Mouse (Mus musculus): ENCODE results near the gene Myl6. TPM values are rescaled to one million over a fixed set of nuclear protein-coding genes. Genes with fewer than 3 reads are reported as not detected.
"Not testable (repeated sequence)": the region's sequence is repeated elsewhere in the genome, so short reads cannot be mapped to it uniquely, and the experiment has no call there.

Myl6 gene
- polyA plus RNA-seq, 1 experiment: 3,169 TPM

GRCm38 (mm10) chr10:128509831-128510230, 15.9 kb upstream of the Myl6 start:
- Histone ChIP-seq H3K27me3 (ENCODE audit: control insufficient read depth, insufficient read depth, insufficient read length) (no peaks in the 10 kb centered on the region), H3ac (ENCODE audit: control insufficient read depth, insufficient read length, low read depth) (no peak overlapping the region), H3K36me3 (ENCODE audit: control insufficient read depth, insufficient read depth) (peaks cover 52% of the 10 kb centered on the region), H3K79me3 (ENCODE audit: low read depth) (no peaks in the 10 kb centered on the region), H3K79me2 (ENCODE audit: control insufficient read depth, insufficient read depth) (no peaks in the 10 kb centered on the region), H3K4me3 (ENCODE audit: insufficient read depth, poor library complexity, severe bottlenecking) (no peak overlapping the region)
- no peak for TF ChIP-seq MAX (IDR thresholded peaks at IDR 0.05)
- TF ChIP-seq CTCF (IDR thresholded peaks at IDR 0.05; ENCODE audit: control insufficient read depth, insufficient read depth, insufficient read length): no peak
- TF ChIP-seq MYOD1 (IDR thresholded peaks at IDR 0.05; ENCODE audit: control insufficient read depth, insufficient read length, low read depth): no peak
- TF ChIP-seq MYOG (IDR thresholded peaks at IDR 0.05; ENCODE audit: control insufficient read depth, extremely low read depth, insufficient read length): no peak
- no peak for TF ChIP-seq FOSL1 (IDR thresholded peaks at IDR 0.05; ENCODE audit: insufficient read depth, low read length, poor library complexity, severe bottlenecking)
- TF ChIP-seq USF1 (IDR thresholded peaks at IDR 0.05; ENCODE audit: low read depth): no peak
- TF ChIP-seq CEBPB (IDR thresholded peaks at IDR 0.05; ENCODE audit: low read depth): no peak

GRCm38 (mm10) chr10:128509203-128509602, 15.3 kb upstream of the Myl6 start:
- peaks cover 46% of the 10 kb centered on the region for H3K36me3 ChIP-seq (ENCODE audit: control insufficient read depth, insufficient read depth)
- H3K27me3 ChIP-seq (ENCODE audit: control insufficient read depth, insufficient read depth, insufficient read length): no peaks in the 10 kb centered on the region
- H3K4me3 ChIP-seq (ENCODE audit: insufficient read depth, poor library complexity, severe bottlenecking): no peak overlapping the region
- H3K79me2 ChIP-seq (ENCODE audit: control insufficient read depth, insufficient read depth): no peaks in the 10 kb centered on the region
- no peak for TF ChIP-seq MAX (IDR thresholded peaks at IDR 0.05)
- TF ChIP-seq MYOD1 (IDR thresholded peaks at IDR 0.05; ENCODE audit: control insufficient read depth, insufficient read length, low read depth): no peak
- TF ChIP-seq CEBPB (IDR thresholded peaks at IDR 0.05; ENCODE audit: low read depth): no peak
- TF ChIP-seq FOSL1 (IDR thresholded peaks at IDR 0.05; ENCODE audit: insufficient read depth, low read length, poor library complexity, severe bottlenecking): no peak
- no peak for TF ChIP-seq MYOG (IDR thresholded peaks at IDR 0.05; ENCODE audit: control insufficient read depth, extremely low read depth, insufficient read length)
- TF ChIP-seq USF1 (IDR thresholded peaks at IDR 0.05; ENCODE audit: low read depth): no peak
- TF ChIP-seq CTCF (IDR thresholded peaks at IDR 0.05; ENCODE audit: control insufficient read depth, insufficient read depth, insufficient read length): no peak
- H3K79me3 ChIP-seq (ENCODE audit: low read depth): no peaks in the 10 kb centered on the region
- no peak overlapping the region for H3ac ChIP-seq (ENCODE audit: control insufficient read depth, insufficient read length, low read depth)

- TF ChIP-seq CTCF (IDR thresholded peaks at IDR 0.05; ENCODE audit: control insufficient read depth, insufficient read depth, insufficient read length) (no peak), MAX (IDR thresholded peaks at IDR 0.05) (no peak), FOSL1 (IDR thresholded peaks at IDR 0.05; ENCODE audit: insufficient read depth, low read length, poor library complexity, severe bottlenecking) (no peak), MYOD1 (IDR thresholded peaks at IDR 0.05; ENCODE audit: control insufficient read depth, insufficient read length, low read depth) (no peak), CEBPB (IDR thresholded peaks at IDR 0.05; ENCODE audit: low read depth) (no peak)
- Histone ChIP-seq H3K36me3 (ENCODE audit: control insufficient read depth, insufficient read depth) (peaks cover 36% of the 10 kb centered on the region), H3K4me3 (ENCODE audit: insufficient read depth, poor library complexity, severe bottlenecking) (no peak overlapping the region), H3K27me3 (ENCODE audit: control insufficient read depth, insufficient read depth, insufficient read length) (no peaks in the 10 kb centered on the region), H3K79me2 (ENCODE audit: control insufficient read depth, insufficient read depth) (no peaks in the 10 kb centered on the region), H3K79me3 (ENCODE audit: low read depth) (no peaks in the 10 kb centered on the region), H3ac (ENCODE audit: control insufficient read depth, insufficient read length, low read depth) (no peak overlapping the region)
These were observed 14.3 kb upstream of the Myl6 start for GRCm38 (mm10) chr10:128508260-128508659.

- H3K79me3 ChIP-seq (ENCODE audit: low read depth): no peaks in the 10 kb centered on the region
- no peak overlapping the region for H3K4me3 ChIP-seq (ENCODE audit: insufficient read depth, poor library complexity, severe bottlenecking)
- no peak for TF ChIP-seq MYOG (IDR thresholded peaks at IDR 0.05; ENCODE audit: control insufficient read depth, extremely low read depth, insufficient read length)
- TF ChIP-seq MYOD1 (IDR thresholded peaks at IDR 0.05; ENCODE audit: control insufficient read depth, insufficient read length, low read depth): no peak
- no peak for TF ChIP-seq CTCF (IDR thresholded peaks at IDR 0.05; ENCODE audit: control insufficient read depth, insufficient read depth, insufficient read length)
- TF ChIP-seq CEBPB (IDR thresholded peaks at IDR 0.05; ENCODE audit: low read depth): no peak
- no peak for TF ChIP-seq FOSL1 (IDR thresholded peaks at IDR 0.05; ENCODE audit: insufficient read depth, low read length, poor library complexity, severe bottlenecking)
- no peak for TF ChIP-seq USF1 (IDR thresholded peaks at IDR 0.05; ENCODE audit: low read depth)
- no peak for TF ChIP-seq MAX (IDR thresholded peaks at IDR 0.05)
- no peaks in the 10 kb centered on the region for H3K79me2 ChIP-seq (ENCODE audit: control insufficient read depth, insufficient read depth)
- H3ac ChIP-seq (ENCODE audit: control insufficient read depth, insufficient read length, low read depth): no peak overlapping the region
- peaks cover 15% of the 10 kb centered on the region for H3K36me3 ChIP-seq (ENCODE audit: control insufficient read depth, insufficient read depth)
- no peaks in the 10 kb centered on the region for H3K27me3 ChIP-seq (ENCODE audit: control insufficient read depth, insufficient read depth, insufficient read length)
These were observed 12.0 kb upstream of the Myl6 start for GRCm38 (mm10) chr10:128505974-128506373.

- H3K27me3 ChIP-seq (ENCODE audit: control insufficient read depth, insufficient read depth, insufficient read length); H3K79me3 ChIP-seq (ENCODE audit: low read depth); H3K36me3 ChIP-seq (ENCODE audit: control insufficient read depth, insufficient read depth); H3K79me2 ChIP-seq (ENCODE audit: control insufficient read depth, insufficient read depth); H3ac ChIP-seq (ENCODE audit: control insufficient read depth, insufficient read length, low read depth); H3K4me3 ChIP-seq (ENCODE audit: insufficient read depth, poor library complexity, severe bottlenecking): not testable (repeated sequence)
These were observed 11.4 kb upstream of the Myl6 start for GRCm38 (mm10) chr10:128505371-128505667.

- Histone ChIP-seq H3K27me3 (ENCODE audit: control insufficient read depth, insufficient read depth, insufficient read length) (no peaks in the 10 kb centered on the region), H3K79me2 (ENCODE audit: control insufficient read depth, insufficient read depth) (no peaks in the 10 kb centered on the region), H3ac (ENCODE audit: control insufficient read depth, insufficient read length, low read depth) (no peak overlapping the region), H3K79me3 (ENCODE audit: low read depth) (no peaks in the 10 kb centered on the region), H3K36me3 (ENCODE audit: control insufficient read depth, insufficient read depth) (peaks cover 8% of the 10 kb centered on the region), H3K4me3 (ENCODE audit: insufficient read depth, poor library complexity, severe bottlenecking) (no peak overlapping the region)
- no peak for TF ChIP-seq MAX (IDR thresholded peaks at IDR 0.05)
- no peak for TF ChIP-seq CTCF (IDR thresholded peaks at IDR 0.05; ENCODE audit: control insufficient read depth, insufficient read depth, insufficient read length)
- no peak for TF ChIP-seq CEBPB (IDR thresholded peaks at IDR 0.05; ENCODE audit: low read depth)
- TF ChIP-seq MYOG (IDR thresholded peaks at IDR 0.05; ENCODE audit: control insufficient read depth, extremely low read depth, insufficient read length): no peak
- TF ChIP-seq FOSL1 (IDR thresholded peaks at IDR 0.05; ENCODE audit: insufficient read depth, low read length, poor library complexity, severe bottlenecking): no peak
- TF ChIP-seq USF1 (IDR thresholded peaks at IDR 0.05; ENCODE audit: low read depth): no peak
- TF ChIP-seq MYOD1 (IDR thresholded peaks at IDR 0.05; ENCODE audit: control insufficient read depth, insufficient read length, low read depth): no peak
These were observed 10.9 kb upstream of the Myl6 start for GRCm38 (mm10) chr10:128504641-128505370.

Data from C2C12 (cell line).